Mouse (Mus musculus): ENCODE data around the gene Rpl36. TPM values are rescaled to one million over a fixed set of nuclear protein-coding genes. Genes with fewer than 3 reads are reported as not detected.

Gene Rpl36
- polyA plus RNA-seq, 1 experiment from 2014 or later, result 1,168 TPM

GRCm38 (mm10) chr17:56654771-56655170 lies 41.6 kb downstream of the Rpl36 start:
- H3K27ac ChIP-seq (replicated peaks; ENCODE audit: low read depth, low read length), result no peak overlapping the region
- ATAC-seq (ENCODE audit: low FRiP score, low TSS enrichment) (no peak), DNase-seq (no peak)
- H3K4me2 ChIP-seq (ENCODE audit: low read length), result no peak overlapping the region
- H3K9ac ChIP-seq (replicated peaks; ENCODE audit: low read length), result no peak overlapping the region
- H3K27me3 ChIP-seq (ENCODE audit: control insufficient read depth, insufficient read depth, low read length), result no peaks in the 10 kb centered on the region
- H3K4me3 ChIP-seq (replicated peaks; ENCODE audit: low read depth, low read length), result no peak overlapping the region
- no peaks in the 10 kb centered on the region for H3K36me3 ChIP-seq (ENCODE audit: control insufficient read depth, insufficient read depth, low read length)
- H3K9me3 ChIP-seq (ENCODE audit: control insufficient read depth, low read length), result no peaks in the 10 kb centered on the region
- WGBS, result 84% methylated on average over 2 of the region's 2 CpGs
- H3K4me1 ChIP-seq (ENCODE audit: control insufficient read depth, insufficient read depth, low read length), result no peaks in the 10 kb centered on the region

- WGBS, result 90% methylated on average over 3 of the region's 3 CpGs
- Histone ChIP-seq H3K9ac (replicated peaks; ENCODE audit: low read length) (no peak overlapping the region), H3K27me3 (ENCODE audit: control insufficient read depth, insufficient read depth, low read length) (no peaks in the 10 kb centered on the region), H3K36me3 (ENCODE audit: control insufficient read depth, insufficient read depth, low read length) (no peaks in the 10 kb centered on the region), H3K4me2 (ENCODE audit: low read length) (no peak overlapping the region), H3K4me1 (ENCODE audit: control insufficient read depth, insufficient read depth, low read length) (no peaks in the 10 kb centered on the region), H3K9me3 (ENCODE audit: control insufficient read depth, low read length) (no peaks in the 10 kb centered on the region), H3K27ac (replicated peaks; ENCODE audit: low read depth, low read length) (no peak overlapping the region), H3K4me3 (replicated peaks; ENCODE audit: low read depth, low read length) (no peak overlapping the region)
- ATAC-seq (ENCODE audit: low FRiP score, low TSS enrichment) (no peak), DNase-seq (no peak)
These were observed 42.1 kb downstream of the Rpl36 start for GRCm38 (mm10) chr17:56655311-56655710.

- no peaks in the 10 kb centered on the region for H3K4me1 ChIP-seq (ENCODE audit: control insufficient read depth, insufficient read depth, low read length)
- no peaks in the 10 kb centered on the region for H3K9me3 ChIP-seq (ENCODE audit: control insufficient read depth, low read length)
- H3K9ac ChIP-seq (replicated peaks; ENCODE audit: low read length), result no peak overlapping the region
- no peaks in the 10 kb centered on the region for H3K27me3 ChIP-seq (ENCODE audit: control insufficient read depth, insufficient read depth, low read length)
- ATAC-seq (ENCODE audit: low FRiP score, low TSS enrichment), result no peak
- no peak overlapping the region for H3K4me2 ChIP-seq (ENCODE audit: low read length)
- peak; percentile 7 for DNase-seq
- no peak overlapping the region for H3K4me3 ChIP-seq (replicated peaks; ENCODE audit: low read depth, low read length)
- H3K36me3 ChIP-seq (ENCODE audit: control insufficient read depth, insufficient read depth, low read length), result no peaks in the 10 kb centered on the region
- WGBS, result 84% methylated on average over 6 of the region's 6 CpGs
- H3K27ac ChIP-seq (replicated peaks; ENCODE audit: low read depth, low read length), result no peak overlapping the region
These were observed 43.0 kb downstream of the Rpl36 start for GRCm38 (mm10) chr17:56656171-56656570.

- WGBS, result 62% methylated on average over 3 of the region's 3 CpGs
- no peaks in the 10 kb centered on the region for H3K9me3 ChIP-seq (ENCODE audit: control insufficient read depth, low read length)
- H3K4me3 ChIP-seq (replicated peaks; ENCODE audit: low read depth, low read length), result no peak overlapping the region
- no peak overlapping the region for H3K4me2 ChIP-seq (ENCODE audit: low read length)
- H3K27me3 ChIP-seq (ENCODE audit: control insufficient read depth, insufficient read depth, low read length), result peaks cover 12% of the 10 kb centered on the region
- DNase-seq (no peak), ATAC-seq (ENCODE audit: low FRiP score, low TSS enrichment) (no peak)
- no peak overlapping the region for H3K9ac ChIP-seq (replicated peaks; ENCODE audit: low read length)
- H3K36me3 ChIP-seq (ENCODE audit: control insufficient read depth, insufficient read depth, low read length), result no peaks in the 10 kb centered on the region
- H3K27ac ChIP-seq (replicated peaks; ENCODE audit: low read depth, low read length), result no peak overlapping the region
- H3K4me1 ChIP-seq (ENCODE audit: control insufficient read depth, insufficient read depth, low read length), result 0 out of 2 replicates have a peak, but pooled peaks cover 6% of the 10 kb centered on the region
These were observed 50.4 kb downstream of the Rpl36 start for GRCm38 (mm10) chr17:56663659-56664058.

Other genes with a start within 250 kb of the Rpl36 start
- 304 and 345 TPM in 2 replicates for gene Ptprs, start 136.9 kb upstream of the Rpl36 start, polyA plus RNA-seq (2014; fragmentation: Nextera tagmentation; extraction: Ambion mirVana)
- not detected in 2 replicates for gene Znrf4, start 101.0 kb upstream of the Rpl36 start, polyA plus RNA-seq (2014; fragmentation: Nextera tagmentation; extraction: Ambion mirVana)
- 0.95 and 1.2 TPM in 2 replicates for gene Gm20219, start 59.0 kb upstream of the Rpl36 start, polyA plus RNA-seq (2014; fragmentation: Nextera tagmentation; extraction: Ambion mirVana)
- gene Safb2, start 28.8 kb upstream of the Rpl36 start, polyA plus RNA-seq (2014; fragmentation: Nextera tagmentation; extraction: Ambion mirVana), result 43.0 and 51.4 TPM in 2 replicates
- 79.2 and 89.6 TPM in 2 replicates for gene Safb, start 28.6 kb upstream of the Rpl36 start, polyA plus RNA-seq (2014; fragmentation: Nextera tagmentation; extraction: Ambion mirVana)
- 192 and 195 TPM in 2 replicates for gene 2410015M20Rik, start 3.6 kb upstream of the Rpl36 start, polyA plus RNA-seq (2014; fragmentation: Nextera tagmentation; extraction: Ambion mirVana)
- gene Lonp1, start 13.5 kb downstream of the Rpl36 start, polyA plus RNA-seq (2014; fragmentation: Nextera tagmentation; extraction: Ambion mirVana), result 44.5 and 46.1 TPM in 2 replicates
- 1.6 TPM in 2 replicates for gene Catsperd, start 14.7 kb downstream of the Rpl36 start, polyA plus RNA-seq (2014; fragmentation: Nextera tagmentation; extraction: Ambion mirVana)
- gene Ranbp3, start 59.9 kb downstream of the Rpl36 start, polyA plus RNA-seq (2014; fragmentation: Nextera tagmentation; extraction: Ambion mirVana), result 104 and 105 TPM in 2 replicates
- gene Ndufa11, start 104.4 kb downstream of the Rpl36 start, polyA plus RNA-seq (2014; fragmentation: Nextera tagmentation; extraction: Ambion mirVana), result 478 and 643 TPM in 2 replicates
- gene Vmac, start 104.6 kb downstream of the Rpl36 start, polyA plus RNA-seq (2014; fragmentation: Nextera tagmentation; extraction: Ambion mirVana), result 17.6 and 18.5 TPM in 2 replicates
- gene Nrtn, start 144.1 kb downstream of the Rpl36 start, polyA plus RNA-seq (2014; fragmentation: Nextera tagmentation; extraction: Ambion mirVana), result 4.4 and 7.3 TPM in 2 replicates
- 72.8 and 73.7 TPM in 2 replicates for gene Dus3l, start 151.3 kb downstream of the Rpl36 start, polyA plus RNA-seq (2014; fragmentation: Nextera tagmentation; extraction: Ambion mirVana)
- 0.63 and 0.78 TPM in 2 replicates for gene Prr22, start 156.8 kb downstream of the Rpl36 start, polyA plus RNA-seq (2014; fragmentation: Nextera tagmentation; extraction: Ambion mirVana)
- 2.2 and 4.1 TPM in 2 replicates for gene Rfx2, start 217.6 kb downstream of the Rpl36 start, polyA plus RNA-seq (2014; fragmentation: Nextera tagmentation; extraction: Ambion mirVana)

All from midbrain, embryonic 14.5 days (tissue).